In the genomic region with DNA sequence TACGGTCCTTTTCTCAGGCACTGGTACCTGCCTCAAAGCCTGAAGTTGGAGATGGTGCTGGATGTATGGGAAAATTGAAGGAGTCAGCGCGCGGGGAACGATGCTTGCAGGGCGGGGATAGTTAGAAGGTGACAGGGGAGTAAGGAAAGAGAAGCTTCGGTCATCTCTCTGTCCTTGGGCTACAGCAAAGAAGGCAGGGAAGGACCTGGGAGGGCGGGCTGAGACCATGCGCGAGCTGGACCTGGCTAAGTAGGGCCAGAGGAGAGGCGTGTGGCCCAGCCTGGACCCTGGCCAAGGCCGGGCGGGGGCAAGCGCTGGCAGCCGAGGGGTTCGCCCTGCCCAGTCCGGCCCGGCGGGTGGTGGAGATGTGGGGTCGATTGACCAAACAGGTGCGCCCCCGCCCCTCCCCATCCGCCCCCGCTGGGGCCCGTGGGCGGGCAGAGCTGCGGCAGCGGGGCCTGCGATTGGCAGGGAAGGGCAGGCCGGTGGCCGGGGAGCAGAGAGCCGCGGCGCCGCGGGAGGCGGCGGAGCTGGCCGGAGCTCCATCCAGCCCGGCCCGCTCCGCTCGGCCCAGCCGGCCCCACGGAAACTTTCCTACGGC, we compare ENCODE assay signal across 8 mouse cellular contexts. TPM values are rescaled to one million over a fixed set of nuclear protein-coding genes. Genes with fewer than 3 reads are reported as not detected.
A peak's percentile ranks its signal among the peaks of the same experiment; 100 is the strongest.
DNase-seq lines count a peak whose midpoint lies in the region; ATAC-seq and TF ChIP-seq lines count a peak whose summit lies in the region.

No protein-coding gene starts in this region.

- H3K27ac ChIP-seq in brown adipose tissue, adult 24 weeks (replicated peaks; ENCODE audit: low read depth, low read length) = peak overlapping the region; percentile 48
- no peak overlapping the region for H3K27ac ChIP-seq in forebrain, embryonic 14.5 days (ENCODE audit: low read depth, low read length)
- peak overlapping the region; percentile 94 for H3K27ac ChIP-seq in lung, embryonic 14.5 days (ENCODE audit: low read depth)

- peak overlapping the region; percentile 80 for H3K4me3 ChIP-seq in E14TG2a.4 (replicated peaks; ENCODE audit: low read length)
- peak overlapping the region; percentile 75 for H3K4me3 ChIP-seq in brown adipose tissue, adult 24 weeks (ENCODE audit: insufficient read depth, low read depth, low read length)
- H3K4me3 ChIP-seq in forebrain, embryonic 14.5 days (ENCODE audit: low read depth, low read length) = peak overlapping the region; percentile 42
- peak overlapping the region; percentile 53 for H3K4me3 ChIP-seq in lung, embryonic 14.5 days (ENCODE audit: low read depth, low read length)

- ATAC-seq in forebrain, embryonic 14.5 days = peak; percentile 57
- ATAC-seq in lung, embryonic 14.5 days (ENCODE audit: insufficient read depth) = peak; percentile 55

- H3K36me3 ChIP-seq in E14TG2a.4 (ENCODE audit: insufficient read depth, low read length) = no peaks in the 10 kb centered on the region
- H3K36me3 ChIP-seq in forebrain, embryonic 14.5 days (ENCODE audit: control insufficient read depth, insufficient read depth, low read length) = no peaks in the 10 kb centered on the region
- no peaks in the 10 kb centered on the region for H3K36me3 ChIP-seq in lung, embryonic 14.5 days (ENCODE audit: insufficient read depth)

- intact Hi-C loops in heart, postnatal 14 days (cut with DNase I) = loop anchor here (2.0 kb wide), 1 partner anchor 40 kb away; no protein-coding TSS in a partner anchor

- 1% methylated on average over 38 of the region's 46 CpGs for WGBS in forebrain, embryonic 14.5 days
- WGBS in lung, embryonic 14.5 days = under 1% methylated on average over 45 of the region's 46 CpGs

- H3K9me3 ChIP-seq in E14TG2a.4 (ENCODE audit: low read length) = no peaks in the 10 kb centered on the region
- H3K9me3 ChIP-seq in forebrain, embryonic 14.5 days (replicated peaks; ENCODE audit: control insufficient read depth, low read length) = no peaks in the 10 kb centered on the region
- no peaks in the 10 kb centered on the region for H3K9me3 ChIP-seq in lung, embryonic 14.5 days (ENCODE audit: low read depth, low read length)

- H3K4me2 ChIP-seq in forebrain, embryonic 14.5 days (ENCODE audit: low read length) = peak overlapping the region; percentile 92
- peak overlapping the region; percentile 96 for H3K4me2 ChIP-seq in lung, embryonic 14.5 days

- DNase-seq in forebrain, embryonic 14.5 days (ENCODE audit: low spot score) = no peak
- DNase-seq in heart, postnatal 14 days = peak; percentile 76 to 78
- peak; percentile 76 to 87 for DNase-seq in kidney, postnatal 4 days
- peak; percentile 57 for DNase-seq in lung, embryonic 14.5 days
- peak; percentile 81 for DNase-seq in retina, postnatal 1 day
- DNase-seq in adipocyte (ENCODE audit: low spot score) = no peak

- TF ChIP-seq CTCF in E14TG2a.4 (conservative IDR thresholded peaks at IDR 0.05; ENCODE audit: low read length) = no peak
- TF ChIP-seq CTCF in lung, embryonic 14.5 days (IDR thresholded peaks at IDR 0.05; ENCODE audit: low read depth) = no peak

- H3K9ac ChIP-seq in forebrain, embryonic 14.5 days (ENCODE audit: low read length) = peak overlapping the region; percentile 68
- peak overlapping the region; percentile 71 for H3K9ac ChIP-seq in lung, embryonic 14.5 days

- peaks cover 38% of the 10 kb centered on the region for H3K4me1 ChIP-seq in E14TG2a.4 (replicated peaks; ENCODE audit: low read depth, low read length)
- peaks cover 15% of the 10 kb centered on the region for H3K4me1 ChIP-seq in brown adipose tissue, adult 24 weeks (ENCODE audit: control insufficient read depth, insufficient read depth, insufficient read length, low read length)
- H3K4me1 ChIP-seq in forebrain, embryonic 14.5 days (ENCODE audit: control insufficient read depth, insufficient read depth, low read length) = peaks cover 10% of the 10 kb centered on the region
- peaks cover 5% of the 10 kb centered on the region; the same call in 1 of the 2 replicates for H3K4me1 ChIP-seq in lung, embryonic 14.5 days (ENCODE audit: insufficient read depth)

- H3K27me3 ChIP-seq in E14TG2a.4 (ENCODE audit: insufficient read depth, low read length) = peaks cover 95% of the 10 kb centered on the region
- H3K27me3 ChIP-seq in forebrain, embryonic 14.5 days (replicated peaks; ENCODE audit: control insufficient read depth, insufficient read depth, low read length) = peaks cover 33% of the 10 kb centered on the region
- peaks cover 29% of the 10 kb centered on the region; the same call in 1 of the 2 replicates for H3K27me3 ChIP-seq in lung, embryonic 14.5 days (ENCODE audit: insufficient read depth, low read length)

RNA-seq across cellular contexts. Expression of a gene that starts 24.4 kb away (rescaled TPM):
- polyA plus RNA-seq in brown adipose tissue, adult 24 weeks (2012; ENCODE audit: insufficient read depth, insufficient read length, missing spikeins) = 14.3 and 19.1 TPM in 2 replicates
- polyA plus RNA-seq in forebrain, embryonic 14.5 days (2014; fragmentation: Nextera tagmentation; extraction: Ambion mirVana) = 29.7 and 37.9 TPM in 2 replicates
- 10 to 100 TPM; 51.1 to 55.8 TPM for total RNA-seq in heart, postnatal 14 days (2021)
- 51.7 and 61.4 TPM in 2 replicates for polyA plus RNA-seq in lung, embryonic 14.5 days (2014; fragmentation: Nextera tagmentation; extraction: Ambion mirVana)

Comparison
In these comparisons a context has a peak if more than half of its experiments do, and no peak if none do; other contexts are left out.
1. DNase-seq: peak in heart, postnatal 14 days (2 of 2), kidney, postnatal 4 days (2 of 2), lung, embryonic 14.5 days (single experiment) and retina, postnatal 1 day (single experiment); none in forebrain, embryonic 14.5 days (single experiment) and adipocyte (single experiment).
2. Peak in every context shown above with its lines, with median percentiles within 50 percentile points of each other: H3K4me3 ChIP-seq.